In genomic region chr8:22304045-22304444, GRCm38 (mm10) we compare ENCODE assay signal across 6 mouse cellular contexts. TPM values are rescaled to one million over a fixed set of nuclear protein-coding genes. Genes with fewer than 3 reads are reported as not detected.
"Had no signal": no experiment of that assay in that cellular context is flagged by ENCODE, and none has a peak within 500 bp of the region (broad histone marks: within the 10 kb centered on the region; RNA-seq: fewer than 3 reads in every experiment).

No protein-coding gene starts in this region.

RNA-seq across cellular contexts. Expression of gene Tpte, which starts 20.8 kb away (rescaled TPM):
- total RNA-seq: layer of hippocampus, adult 2 months; layer of hippocampus, postnatal 25 days; left cerebral cortex, adult 18-20 months; left cerebral cortex, postnatal 25 days; megakaryocyte, adult 5-6 weeks; neutrophil, adult 5-6 weeks had no signal
